Mouse (Mus musculus): Measurements from ENCODE around the gene Ccdc169.

- TF ChIP-seq POLR2A (IDR thresholded peaks at IDR 0.05; ENCODE audit: low read depth, low read length) (no peak), CTCF (IDR thresholded peaks at IDR 0.05; ENCODE audit: borderline replicate concordance, insufficient read depth, low read length) (no peak)
Observed at GRCm38 (mm10) chr3:55106051-55106450, 31.1 kb upstream of the Ccdc169 start.
